8 mouse cellular contexts compared by ENCODE assay signal in the genomic region with DNA sequence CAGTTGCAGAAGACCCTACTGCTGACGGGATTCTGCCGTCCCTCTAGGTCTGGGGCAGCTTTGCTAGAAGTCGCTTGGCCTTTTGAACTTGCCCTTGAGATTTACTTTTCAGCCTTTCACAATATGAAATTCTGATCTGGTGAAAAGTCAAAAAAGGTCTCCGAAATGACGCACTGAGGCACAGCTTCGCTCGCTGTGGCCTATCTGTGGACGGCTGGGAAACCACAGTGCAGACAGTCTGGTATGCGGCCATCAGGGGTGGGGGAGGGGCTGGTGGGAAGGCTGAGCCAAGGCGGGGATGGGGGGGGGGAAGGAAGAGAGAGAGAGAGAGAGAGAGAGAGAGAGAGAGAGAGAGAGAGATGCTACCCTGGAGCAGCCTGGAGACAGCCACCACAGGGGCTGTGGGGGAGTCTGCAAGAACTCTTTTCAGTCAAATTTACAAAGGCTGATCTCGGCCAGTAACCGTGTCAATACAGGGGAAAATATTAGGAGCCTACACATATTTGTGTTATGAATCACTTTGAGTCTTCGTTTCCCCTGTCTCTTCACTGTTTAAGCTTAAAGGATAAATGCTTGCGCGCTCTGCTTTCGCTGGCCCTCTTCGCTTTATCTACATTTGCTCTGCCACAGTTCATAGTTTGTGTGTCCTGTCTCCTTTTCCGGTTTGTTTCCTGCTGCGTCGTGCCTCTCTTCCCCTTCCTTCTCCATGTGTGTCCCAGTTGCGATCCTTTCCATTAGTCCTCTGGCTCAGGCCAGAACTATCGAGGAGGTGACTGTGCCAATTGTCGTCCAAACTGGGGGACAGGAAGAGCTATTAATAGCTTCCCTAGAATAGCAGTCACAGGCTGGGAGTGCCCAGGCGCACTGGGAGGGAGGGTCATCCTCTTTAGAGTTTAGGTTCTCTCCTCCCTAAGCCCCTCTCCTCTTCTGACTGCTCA. TPM values are rescaled to one million over a fixed set of nuclear protein-coding genes. Genes with fewer than 3 reads are reported as not detected.
A peak's percentile ranks its signal among the peaks of the same experiment; 100 is the strongest.
DNase-seq lines count a peak whose midpoint lies in the region; ATAC-seq and TF ChIP-seq lines count a peak whose summit lies in the region.

No protein-coding gene starts in this region.

- H3K9ac ChIP-seq in lung, postnatal 0 days (replicated peaks; ENCODE audit: low read depth), result peak overlapping the region; percentile 20; the same call in 1 of the 2 replicates

- H3K36me3 ChIP-seq in lung, postnatal 0 days (ENCODE audit: insufficient read depth, low read length), result no peaks in the 10 kb centered on the region

- peak overlapping the region; percentile 1; the same call in 1 of the 2 replicates for H3K4me3 ChIP-seq in lung, postnatal 0 days (ENCODE audit: low read depth, low read length)

- 19% methylated on average over 24 of the region's 24 CpGs for WGBS in lung, postnatal 0 days

- H3K4me2 ChIP-seq in lung, postnatal 0 days (replicated peaks; ENCODE audit: low read depth, low read length), result peak overlapping the region; percentile 42

- peak; percentile 79 for ATAC-seq in lung, postnatal 0 days
- ATAC-seq in granulocyte monocyte progenitor cell, adult 5-6 weeks (replicated peaks; ENCODE audit: poor library complexity, severe bottlenecking), result no peak; the same call in 1 of the 2 replicates

- no peaks in the 10 kb centered on the region for H3K27me3 ChIP-seq in lung, postnatal 0 days (replicated peaks; ENCODE audit: insufficient read depth, low read length)

- peak; percentile 60 to 83 for DNase-seq in adrenal gland, adult (ENCODE audit: inconsistent age in 2 of 2, low spot score in 1 of 2)
- no peak for DNase-seq in adrenal gland, postnatal 4 days (ENCODE audit: low spot score in 2 of 2)
- peak; percentile 47 for DNase-seq in adrenal gland, postnatal 10 days
- DNase-seq in heart, adult 8-10 months (ENCODE audit: low spot score), result peak; percentile 89
- DNase-seq in kidney, adult 8-10 months, result peak; percentile 58 to 70
- peak; percentile 85 for DNase-seq in lung, postnatal 0 days (ENCODE audit: low spot score)
- DNase-seq in left cerebral cortex, postnatal 36 days (ENCODE audit: low spot score in 2 of 2), result no peak

- TF ChIP-seq EP300 in lung, postnatal 0 days (IDR thresholded peaks at IDR 0.05), result peak; percentile 75

- H3K27ac ChIP-seq in lung, postnatal 0 days (ENCODE audit: low read length), result peak overlapping the region; percentile 70

- H3K9me3 ChIP-seq in lung, postnatal 0 days (ENCODE audit: low read length), result no peaks in the 10 kb centered on the region

- peaks cover 4% of the 10 kb centered on the region; the same call in 1 of the 2 replicates for H3K4me1 ChIP-seq in lung, postnatal 0 days (ENCODE audit: insufficient read depth, low read depth, low read length)

- TF ChIP-seq CTCF in lung, postnatal 0 days (IDR thresholded peaks at IDR 0.05), result no peak

- intact Hi-C loops in left cerebral cortex, postnatal 36 days (cut with DNase I), result no loop called here

RNA-seq across cellular contexts. Expression of a gene that starts 11.9 kb away (rescaled TPM):
- total RNA-seq in adrenal gland, postnatal 4 days (2021), result 100 to 1,000 TPM; 109 to 124 TPM
- 10 to 100 TPM; 80.8 to 90.5 TPM for total RNA-seq in adrenal gland, postnatal 10 days (2021)
- 10 to 100 TPM; 38.7 to 48.1 (median 43.9) TPM for total RNA-seq in heart, adult 8-10 months (2022)
- 249 and 273 TPM in 2 replicates for polyA plus RNA-seq in lung, postnatal 0 days (2015; fragmentation: Nextera tagmentation; extraction: Ambion mirVana)
- 10 to 100 TPM; 23.6 to 25.6 TPM for total RNA-seq in left cerebral cortex, postnatal 36 days (2021)
- total RNA-seq in granulocyte monocyte progenitor cell, adult 5-6 weeks (2014; fragmentation: Nextera tagmentation), result not detected in 2 replicates
- total RNA-seq in granulocyte monocyte progenitor cell, adult 5-6 weeks (2017), result 0.39 and 0.77 TPM in 2 replicates

Comparison
In these comparisons a context has a peak if more than half of its experiments do, and no peak if none do; other contexts are left out.
1. DNase-seq: peak in adrenal gland, adult (2 of 2), adrenal gland, postnatal 10 days (single experiment), heart, adult 8-10 months (single experiment), kidney, adult 8-10 months (2 of 2) and lung, postnatal 0 days (single experiment); none in adrenal gland, postnatal 4 days (0 of 2) and left cerebral cortex, postnatal 36 days (0 of 2).
2. RNA of a gene that starts 11.9 kb away (total RNA-seq): 109 to 124 TPM in adrenal gland, postnatal 4 days, 80.8 to 90.5 TPM in adrenal gland, postnatal 10 days, 38.7 to 48.1 TPM in heart, adult 8-10 months and 23.6 to 25.6 TPM in left cerebral cortex, postnatal 36 days; 0.39 to 0.77 TPM in granulocyte monocyte progenitor cell, adult 5-6 weeks; every median in the first group is over 10 times any median in the second.